Mouse (Mus musculus) layer of hippocampus, postnatal 14 days (tissue): ENCODE data around the gene Smarcd2. TPM values are rescaled to one million over a fixed set of nuclear protein-coding genes. Genes with fewer than 3 reads are reported as not detected.
A peak's percentile ranks its signal among the peaks of the same experiment; 100 is the strongest.

ENCODE experiments used
- DNase-seq, 2 experiments: peaks; one replicate each; pipeline ENCODE4 v3.0.0; 2021 to 2022; ENCODE audit warnings: low spot score in 2 of 2, mixed read lengths in 1 of 2
- long read RNA-seq, 2 experiments: library from polyadenylated mRNA; stranded (forward); transcript quantifications; one replicate each; pipeline ENCODE4 v2.0.0; 2021
- total RNA-seq, 2 experiments: library from RNA; stranded (reverse); gene quantifications; 2 replicates each; pipeline ENCODE4 v1.2.3; 2021

Gene Smarcd2
- 10 to 100 TPM; 23.8 to 24.0 TPM for total RNA-seq
- long read RNA-seq, experiment 1, transcript Smarcd2-201 (13 exons, 2,747 nt) = major isoform, 14 of 17 reads
- long read RNA-seq, experiment 1, partial matches to known transcripts = 0 of 17 reads
- long read RNA-seq, experiment 1, other reads (novel, unspliced or antisense) = 2 of 17 reads
- long read RNA-seq, experiment 2, transcript Smarcd2-201 (13 exons, 2,747 nt) = major isoform, 22 of 26 reads
- long read RNA-seq, experiment 2, partial matches to known transcripts = 1 of 26 reads
- long read RNA-seq, experiment 2, other reads (novel, unspliced or antisense) = 1 of 26 reads

DNA sequence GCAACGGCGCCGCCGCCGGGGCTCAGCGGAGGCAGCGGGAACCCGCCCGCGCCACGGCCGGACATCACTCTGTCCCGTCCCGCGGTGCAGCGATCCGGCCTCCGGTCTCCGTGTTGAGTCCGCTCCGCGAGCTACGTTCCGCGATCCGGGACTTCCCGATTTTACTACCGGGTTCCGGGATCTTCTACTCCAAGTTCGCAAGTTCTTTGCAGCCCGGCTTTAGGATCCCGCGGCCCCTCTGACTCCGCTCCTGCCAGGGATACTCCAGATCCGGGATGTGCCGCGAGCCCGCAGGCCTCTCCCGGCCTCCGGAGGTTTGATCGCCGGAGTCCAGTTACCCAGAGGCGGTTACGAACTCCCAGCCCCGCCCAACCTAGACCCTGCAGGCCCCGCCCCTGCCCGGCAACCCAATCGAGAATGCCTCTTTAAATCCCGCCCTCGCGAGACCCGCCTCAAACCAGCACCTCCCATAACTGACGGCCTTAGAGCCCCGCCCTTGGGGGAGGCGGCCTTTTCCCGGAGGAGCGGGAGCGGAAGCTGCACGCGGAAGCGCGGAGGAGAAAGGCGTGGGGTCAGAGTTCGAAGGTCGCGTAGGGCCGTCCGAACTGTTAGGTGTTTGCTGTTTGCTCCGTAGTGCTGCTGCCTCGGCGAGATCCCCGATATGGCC lies at the start of gene Smarcd2:
TSS of gene Smarcd2 (minus strand) at position 329 of the 667 bp plus-strand sequence.
- DNase-seq = peak; percentile 98 to 99

GRCm38 (mm10) chr11:106318406-106319366 lies 45.9 kb upstream of the Smarcd2 start:
- no peak for DNase-seq

- no peak for DNase-seq
These were observed 45.0 kb upstream of the Smarcd2 start for GRCm38 (mm10) chr11:106317801-106318200.

GRCm38 (mm10) chr11:106316416-106316815 lies 43.6 kb upstream of the Smarcd2 start:
- DNase-seq = no peak

DNA sequence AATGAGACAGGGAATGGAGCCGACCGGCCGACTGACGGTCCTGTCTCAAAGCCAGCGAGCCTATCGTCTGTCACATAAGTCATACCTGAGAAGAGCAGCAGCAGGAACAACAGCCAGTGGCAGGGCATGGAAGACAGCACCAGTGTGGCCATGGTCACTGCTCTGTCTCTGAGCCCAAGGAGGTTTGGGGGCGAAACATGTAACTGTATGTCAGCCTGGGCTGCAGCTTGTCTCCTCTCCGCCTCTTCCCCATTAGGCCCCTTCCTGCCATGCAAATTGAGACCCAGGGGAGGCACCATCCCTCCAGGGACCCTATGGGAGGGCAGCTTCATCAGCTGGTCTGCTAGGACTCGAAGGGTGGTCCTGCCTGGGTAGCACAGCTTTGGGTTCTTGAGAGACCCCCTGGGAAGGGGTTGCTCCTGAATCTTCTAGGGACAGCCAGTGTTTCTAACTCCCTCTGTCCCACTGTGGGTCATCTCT lies 41.6 kb upstream of the Smarcd2 start, which contains the start of gene Cd79b:
TSS of gene Cd79b (minus strand) at position 430 of the 480 bp plus-strand sequence.
- no peak for DNase-seq

DNA sequence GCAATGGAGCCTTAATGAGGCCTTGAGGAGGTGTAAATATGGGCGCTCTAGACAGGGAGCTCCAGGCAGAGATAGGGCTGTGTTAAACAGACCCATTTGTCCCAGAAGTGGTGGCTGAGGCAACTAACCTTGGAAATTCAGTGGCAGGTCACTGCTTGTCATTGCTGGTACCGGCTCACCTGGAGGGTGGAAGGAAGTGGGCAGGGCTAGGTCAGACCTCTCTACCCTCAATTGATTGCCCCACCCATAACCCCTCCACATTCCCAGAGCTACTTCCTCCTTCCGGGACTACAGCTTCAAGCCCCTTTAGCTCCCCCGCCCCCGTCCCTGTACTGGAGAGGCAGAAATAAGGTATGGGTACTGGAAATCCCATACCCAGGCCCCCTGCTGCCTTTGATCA lies 40.8 kb upstream of the Smarcd2 start:
- DNase-seq = no peak

- DNase-seq = no peak
These were observed 37.4 kb upstream of the Smarcd2 start for GRCm38 (mm10) chr11:106310123-106310522.

GRCm38 (mm10) chr11:106308162-106308561 lies 35.4 kb upstream of the Smarcd2 start:
- DNase-seq = no peak

DNA sequence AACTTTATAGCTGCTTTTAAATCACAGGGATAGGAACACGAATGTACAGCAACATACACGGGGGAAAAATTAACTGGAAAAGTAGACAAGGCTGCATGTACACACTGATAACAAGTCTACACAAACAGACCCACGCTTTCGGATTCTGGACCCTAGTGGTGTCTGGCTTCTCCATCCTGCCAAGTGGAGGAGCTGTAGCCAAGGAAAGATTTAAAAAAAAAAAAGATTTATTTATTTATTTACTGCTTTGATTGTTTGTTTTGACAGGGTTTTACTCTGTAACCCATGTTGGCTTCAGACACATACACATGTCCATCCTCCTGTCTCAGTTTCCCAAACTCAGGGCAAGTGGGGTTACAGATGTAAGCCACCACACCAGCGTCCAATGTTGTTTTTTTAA lies 34.7 kb upstream of the Smarcd2 start:
- no peak for DNase-seq

GRCm38 (mm10) chr11:106306758-106307157 lies 34.0 kb upstream of the Smarcd2 start:
- DNase-seq = no peak

DNA sequence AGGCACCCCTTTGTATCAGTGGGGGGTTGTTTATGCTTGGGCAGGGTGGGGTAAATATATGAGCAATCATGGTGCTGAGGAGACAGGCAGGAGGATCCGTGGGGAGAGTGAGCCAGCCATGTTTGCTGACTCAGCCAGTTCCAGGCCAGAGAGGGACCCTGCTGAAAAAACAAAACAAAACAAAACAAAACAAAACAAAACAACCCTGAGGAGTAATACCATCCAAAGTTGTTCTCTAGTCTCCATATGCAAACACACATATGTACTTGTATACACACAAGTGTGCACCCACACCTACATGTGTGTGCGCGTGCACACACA lies 33.3 kb upstream of the Smarcd2 start:
- DNase-seq = no peak

- no peak for DNase-seq
These were observed 32.7 kb upstream of the Smarcd2 start for GRCm38 (mm10) chr11:106305348-106306064.

DNA sequence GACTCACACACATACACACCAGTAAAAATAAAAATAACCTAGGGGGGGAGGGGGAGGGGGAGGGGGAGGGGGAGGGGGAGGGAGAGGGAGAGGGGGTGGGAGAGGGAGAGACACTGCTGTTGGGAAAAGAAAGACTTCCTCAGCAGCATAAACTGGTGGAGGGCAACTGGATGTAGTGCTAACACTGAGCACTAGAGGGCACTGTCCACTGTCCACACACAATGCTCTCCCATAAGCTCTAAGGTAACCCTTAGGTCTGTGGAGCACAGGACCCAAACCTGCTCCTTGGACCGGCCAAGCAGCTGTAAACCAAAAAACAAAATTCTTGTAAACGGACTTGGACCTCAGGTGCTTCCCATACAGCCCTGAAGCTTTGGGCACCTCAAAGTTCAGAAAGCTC lies 29.9 kb upstream of the Smarcd2 start:
- no peak for DNase-seq

DNA sequence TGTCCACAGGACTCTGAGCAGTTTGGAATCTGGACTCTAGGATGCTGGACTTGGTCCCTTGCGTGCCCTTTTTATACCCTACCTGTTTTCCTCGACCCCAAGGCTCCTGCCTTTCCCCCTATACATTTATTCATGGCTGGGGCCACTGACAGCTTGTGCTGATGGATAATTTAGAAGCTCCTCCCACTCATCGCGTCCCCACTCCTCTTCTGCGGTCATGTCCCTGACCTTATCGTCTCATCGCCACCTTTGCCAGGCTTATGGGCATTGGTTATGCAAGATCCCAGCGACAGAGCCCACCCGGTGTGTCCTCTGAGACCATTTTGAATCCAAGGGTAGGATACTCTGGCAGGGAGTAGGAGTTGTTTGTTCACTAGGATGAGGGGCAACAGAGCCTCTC lies 29.0 kb upstream of the Smarcd2 start, which contains the start of gene Gh:
TSS of gene Gh (minus strand) at position 101 of the 400 bp plus-strand sequence.
- DNase-seq = no peak

DNA sequence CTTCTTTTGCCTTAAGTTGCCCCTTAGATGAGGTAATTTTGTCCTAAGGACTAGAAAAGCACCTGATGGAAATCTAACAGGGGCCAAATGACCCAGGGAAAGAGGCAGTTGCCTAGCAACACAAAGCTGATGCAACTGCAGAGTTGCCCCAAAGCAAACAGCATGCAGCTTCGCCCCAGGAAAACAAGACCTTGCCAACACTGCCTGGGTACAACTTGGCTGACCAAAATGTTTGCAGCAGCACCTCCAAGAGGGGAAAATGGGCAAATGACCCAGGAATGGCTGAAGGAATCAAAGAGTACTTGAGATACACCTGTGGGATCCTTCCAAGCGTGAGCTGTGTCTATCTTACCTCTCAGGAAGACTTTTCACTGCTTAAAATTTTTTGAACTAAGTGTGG lies 19.1 kb upstream of the Smarcd2 start:
- DNase-seq = no peak

GRCm38 (mm10) chr11:106290376-106290775 lies 17.6 kb upstream of the Smarcd2 start:
- no peak for DNase-seq

DNA sequence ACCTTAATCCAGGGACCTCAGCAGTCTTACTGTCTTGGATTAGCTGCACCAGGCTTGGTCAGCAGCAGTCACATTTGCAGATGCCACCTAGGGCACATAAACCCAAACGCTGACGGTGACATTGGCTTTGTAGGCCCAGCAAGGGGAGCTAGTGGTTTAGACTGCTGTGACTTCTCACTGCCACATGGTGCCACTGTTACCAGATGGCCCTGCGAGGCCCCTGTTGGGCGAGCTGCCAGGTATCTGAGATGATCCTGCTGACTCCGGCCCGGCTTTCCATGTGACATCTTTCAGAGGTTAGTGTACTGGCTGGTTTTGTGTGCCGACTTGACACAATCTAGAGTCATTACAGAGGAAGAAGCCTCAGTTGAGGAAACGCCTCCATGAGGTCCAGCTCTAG lies 16.6 kb upstream of the Smarcd2 start:
- DNase-seq = no peak

- no peak for DNase-seq
These were observed 14.2 kb upstream of the Smarcd2 start for GRCm38 (mm10) chr11:106286987-106287386.

GRCm38 (mm10) chr11:106286206-106286605 lies 13.4 kb upstream of the Smarcd2 start:
- no peak for DNase-seq

DNA sequence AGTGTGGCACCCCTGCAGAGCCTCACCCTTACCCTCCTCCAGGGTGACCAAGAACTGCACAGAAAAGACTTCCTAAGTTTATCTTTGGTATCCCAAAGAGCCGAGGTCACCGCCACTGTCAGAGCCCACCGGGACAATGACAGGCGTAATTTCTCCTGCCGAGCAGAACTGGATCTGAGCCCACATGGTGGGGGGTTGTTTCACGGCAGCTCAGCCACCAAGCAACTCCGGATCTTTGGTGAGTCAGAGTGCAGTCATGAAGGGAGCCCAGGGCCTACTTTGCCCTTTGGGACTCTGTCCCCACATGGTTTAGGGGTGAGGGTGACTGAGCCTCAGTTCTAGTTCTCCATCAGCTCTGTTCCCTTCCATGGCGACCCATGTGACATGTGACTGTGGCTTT lies 11.4 kb upstream of the Smarcd2 start:
- no peak for DNase-seq

GRCm38 (mm10) chr11:106283371-106283770 lies 10.6 kb upstream of the Smarcd2 start:
- no peak for DNase-seq
